Mouse (Mus musculus) right cerebral cortex, adult 2 months (tissue): ENCODE results near the gene Metrn.

Source experiments
- DNase-seq, 2 experiments: peaks; one replicate each; pipeline ENCODE4 v3.0.0; 2021 to 2022; ENCODE audit warnings: low spot score in 2 of 2

Metrn gene

GRCm38 (mm10) chr17:25831451-25832281 is 34.7 kb upstream of the Metrn start:
- no peak for DNase-seq

GRCm38 (mm10) chr17:25830806-25831431 is 34.0 kb upstream of the Metrn start:
- DNase-seq: no peak

GRCm38 (mm10) chr17:25830200-25830753 is 33.3 kb upstream of the Metrn start:
- no peak for DNase-seq

- no peak for DNase-seq
Measured at GRCm38 (mm10) chr17:25829558-25830017, 32.7 kb upstream of the Metrn start.

- peak; percentile 84 to 89 for DNase-seq
Measured at GRCm38 (mm10) chr17:25828712-25829557, 32.0 kb upstream of the Metrn start, which contains the start of gene Jmjd8. Jmjd8 (plus strand) TSS chr17:25828867.

GRCm38 (mm10) chr17:25828223-25828594 is 31.3 kb upstream of the Metrn start:
- no peak for DNase-seq

GRCm38 (mm10) chr17:25827546-25828222 is 30.7 kb upstream of the Metrn start:
- no peak for DNase-seq

- DNase-seq: no peak
Measured at GRCm38 (mm10) chr17:25827011-25827410, 30.1 kb upstream of the Metrn start.

GRCm38 (mm10) chr17:25825984-25826570 is 29.1 kb upstream of the Metrn start:
- no peak for DNase-seq

- DNase-seq: no peak
Measured at GRCm38 (mm10) chr17:25825311-25825710, 28.4 kb upstream of the Metrn start.

GRCm38 (mm10) chr17:25824362-25825142 is 27.6 kb upstream of the Metrn start:
- no peak for DNase-seq

- DNase-seq: peak; percentile 85 to 86
Measured at GRCm38 (mm10) chr17:25823452-25823851, 26.5 kb upstream of the Metrn start, which contains the start of gene Wdr24. Wdr24 (plus strand) TSS chr17:25823627.

- no peak for DNase-seq
Measured at GRCm38 (mm10) chr17:25818851-25819780, 22.2 kb upstream of the Metrn start.

- DNase-seq: no peak
Measured at GRCm38 (mm10) chr17:25817662-25818061, 20.7 kb upstream of the Metrn start.

- DNase-seq: peak; percentile 89 to 94
Measured at GRCm38 (mm10) chr17:25813471-25813870, 16.5 kb upstream of the Metrn start.

GRCm38 (mm10) chr17:25810890-25811289 is 14.0 kb upstream of the Metrn start:
- DNase-seq: no peak

GRCm38 (mm10) chr17:25809606-25810340 is 12.8 kb upstream of the Metrn start:
- DNase-seq: peak in 1 of 2 experiments; percentile 61
